Mouse (Mus musculus): ENCODE data around the gene Gm1140.
"Not testable (repeated sequence)": the region's sequence is repeated elsewhere in the genome, so short reads cannot be mapped to it uniquely, and the experiment has no call there.

Gene Gm1140

DNA sequence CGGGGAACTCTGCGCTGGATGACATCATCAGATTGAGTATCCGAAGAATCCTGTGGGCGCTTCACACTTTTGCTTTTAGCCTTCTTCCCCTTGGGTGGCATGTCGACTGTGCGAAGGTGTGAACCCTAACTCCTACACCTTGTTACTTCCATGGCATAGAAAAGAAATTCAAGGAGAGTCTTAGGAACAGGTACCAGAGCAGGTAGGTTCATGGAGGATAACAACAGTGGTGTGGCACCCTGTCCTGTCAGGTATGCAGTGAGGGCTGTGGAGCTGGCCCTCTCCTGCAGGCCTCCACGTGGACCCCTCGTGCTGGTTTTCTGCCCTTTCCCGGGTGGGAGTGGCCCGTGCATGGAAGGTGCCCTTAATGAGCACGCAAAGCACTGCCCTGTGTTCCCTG lies at the start of gene Gm1140:
Gm1140 (minus strand) TSS at position 101 of the 400 bp plus-strand sequence.
- not testable (repeated sequence) for DNase-seq (ENCODE audit: low spot score)

DNA sequence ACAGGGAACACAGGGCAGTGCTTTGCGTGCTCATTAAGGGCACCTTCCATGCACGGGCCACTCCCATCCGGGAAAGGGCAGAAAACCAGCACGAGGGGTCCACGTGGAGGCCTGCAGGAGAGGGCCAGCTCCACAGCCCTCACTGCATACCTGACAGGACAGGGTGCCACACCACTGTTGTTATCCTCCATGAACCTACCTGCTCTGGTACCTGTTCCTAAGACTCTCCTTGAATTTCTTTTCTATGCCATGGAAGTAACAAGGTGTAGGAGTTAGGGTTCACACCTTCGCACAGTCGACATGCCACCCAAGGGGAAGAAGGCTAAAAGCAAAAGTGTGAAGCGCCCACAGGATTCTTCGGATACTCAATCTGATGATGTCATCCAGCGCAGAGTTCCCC lies 2.0 kb upstream of the Gm1140 start, which contains the start of gene Gm14692:
Gm14692 (plus strand) TSS at position 301 of the 400 bp plus-strand sequence.
- DNase-seq (ENCODE audit: low spot score), result not testable (repeated sequence)
